Comparison of ENCODE assay signal across 8 mouse cellular contexts in the genomic region with DNA sequence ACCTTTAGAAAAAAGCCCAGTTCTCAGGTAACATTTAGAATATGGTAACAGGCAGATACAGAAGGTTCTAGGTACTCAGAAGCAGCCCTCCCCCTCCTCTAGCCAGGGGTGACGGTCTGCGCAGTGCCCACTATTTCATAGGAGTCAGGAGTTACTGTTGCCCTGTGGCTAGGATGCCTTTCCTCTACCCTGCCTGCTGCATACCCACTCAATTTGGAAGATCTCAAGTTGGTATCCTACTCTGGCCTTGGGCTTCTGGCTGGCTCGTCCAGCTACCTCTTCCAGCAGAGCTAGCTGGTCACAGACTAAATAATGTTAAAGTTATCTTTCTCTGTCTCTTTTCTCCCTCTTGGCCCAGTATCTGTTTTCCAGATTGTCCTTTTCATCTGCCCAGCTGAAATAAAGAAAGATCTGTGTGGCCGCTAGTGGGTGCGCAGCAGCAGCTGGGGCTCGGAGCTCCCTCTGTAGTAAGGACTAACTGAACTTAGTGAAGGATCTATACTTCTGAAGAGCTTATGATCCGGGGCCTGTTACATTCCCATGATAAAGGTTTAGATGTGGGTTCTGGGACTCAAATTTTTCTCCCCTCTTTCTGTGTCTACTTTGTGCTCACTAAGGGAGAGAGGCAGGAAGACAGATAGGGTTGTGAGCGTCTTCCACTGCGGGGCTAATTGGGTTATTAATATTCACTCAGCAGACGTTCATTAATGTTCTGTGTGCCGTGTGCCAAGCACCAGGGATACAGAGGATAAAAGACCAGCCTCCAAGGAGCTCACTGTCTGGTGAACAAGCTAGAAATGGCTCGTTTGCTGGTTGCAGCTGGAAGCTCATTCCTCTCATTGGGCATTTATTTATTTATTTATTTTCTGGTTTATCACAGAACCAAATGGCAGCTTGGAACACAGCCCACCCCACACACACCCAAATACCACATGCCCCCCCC. TPM values are rescaled to one million over a fixed set of nuclear protein-coding genes. Genes with fewer than 3 reads are reported as not detected.
A peak's percentile ranks its signal among the peaks of the same experiment; 100 is the strongest.
DNase-seq lines count a peak whose midpoint lies in the region; ATAC-seq and TF ChIP-seq lines count a peak whose summit lies in the region.

No protein-coding gene starts in this region.

- peak; percentile 30 for DNase-seq in cerebellum, adult 9-11 months
- no peak for DNase-seq in cerebellum, postnatal 25 days
- DNase-seq in lung, postnatal 0 days (ENCODE audit: low spot score), result peak; percentile 60
- DNase-seq in lung, postnatal 25 days (ENCODE audit: low spot score), result no peak
- DNase-seq in thymus, postnatal 4 days, result no peak
- DNase-seq in yolk sac, embryonic 10.5 days (ENCODE audit: low spot score), result no peak

- H3K4me1 ChIP-seq in lung, postnatal 0 days (ENCODE audit: insufficient read depth, low read depth, low read length), result peaks cover 9% of the 10 kb centered on the region; the same call in 1 of the 2 replicates
- H3K4me1 ChIP-seq in hindbrain, embryonic 12.5 days, result peaks cover 43% of the 10 kb centered on the region
- H3K4me1 ChIP-seq in midbrain, embryonic 15.5 days, result peaks cover 54% of the 10 kb centered on the region

- H3K4me2 ChIP-seq in lung, postnatal 0 days (replicated peaks; ENCODE audit: low read depth, low read length), result peak overlapping the region; percentile 63
- peak overlapping the region; percentile 93 for H3K4me2 ChIP-seq in hindbrain, embryonic 12.5 days (replicated peaks)
- peak overlapping the region; percentile 79 for H3K4me2 ChIP-seq in midbrain, embryonic 15.5 days

- peak overlapping the region; percentile 30; the same call in 1 of the 2 replicates for H3K9ac ChIP-seq in lung, postnatal 0 days (replicated peaks; ENCODE audit: low read depth)
- H3K9ac ChIP-seq in hindbrain, embryonic 12.5 days, result peak overlapping the region; percentile 100
- H3K9ac ChIP-seq in midbrain, embryonic 15.5 days, result peak overlapping the region; percentile 77; the same call in 1 of the 2 replicates

- ATAC-seq in lung, postnatal 0 days, result no peak
- no peak for ATAC-seq in hindbrain, embryonic 12.5 days (ENCODE audit: low FRiP score)
- no peak for ATAC-seq in midbrain, embryonic 15.5 days (replicated peaks)

- TF ChIP-seq EP300 in lung, postnatal 0 days (IDR thresholded peaks at IDR 0.05), result no peak

- peak overlapping the region; percentile 99 for H3K27ac ChIP-seq in lung, postnatal 0 days (ENCODE audit: low read length)
- H3K27ac ChIP-seq in hindbrain, embryonic 12.5 days, result peak overlapping the region; percentile 99
- H3K27ac ChIP-seq in midbrain, embryonic 15.5 days, result peak overlapping the region; percentile 98

- peak; percentile 47 for TF ChIP-seq CTCF in lung, postnatal 0 days (IDR thresholded peaks at IDR 0.05)

- 23% methylated on average over 12 of the region's 12 CpGs for WGBS in lung, postnatal 0 days
- WGBS in hindbrain, embryonic 12.5 days, result 38% methylated on average over 12 of the region's 12 CpGs
- WGBS in midbrain, embryonic 15.5 days, result 13% methylated on average over 12 of the region's 12 CpGs

- H3K9me3 ChIP-seq in lung, postnatal 0 days (ENCODE audit: low read length), result no peaks in the 10 kb centered on the region
- no peaks in the 10 kb centered on the region for H3K9me3 ChIP-seq in hindbrain, embryonic 12.5 days (replicated peaks)
- H3K9me3 ChIP-seq in midbrain, embryonic 15.5 days, result no peaks in the 10 kb centered on the region

- peaks cover 7% of the 10 kb centered on the region; the same call in 1 of the 2 replicates for H3K36me3 ChIP-seq in lung, postnatal 0 days (ENCODE audit: insufficient read depth, low read length)
- H3K36me3 ChIP-seq in hindbrain, embryonic 12.5 days, result peaks cover 27% of the 10 kb centered on the region
- H3K36me3 ChIP-seq in midbrain, embryonic 15.5 days (replicated peaks), result no peaks in the 10 kb centered on the region; the same call in 1 of the 2 replicates

- H3K27me3 ChIP-seq in lung, postnatal 0 days (replicated peaks; ENCODE audit: insufficient read depth, low read length), result no peaks in the 10 kb centered on the region
- no peaks in the 10 kb centered on the region for H3K27me3 ChIP-seq in hindbrain, embryonic 12.5 days
- H3K27me3 ChIP-seq in midbrain, embryonic 15.5 days (replicated peaks), result no peaks in the 10 kb centered on the region

- H3K4me3 ChIP-seq in lung, postnatal 0 days (ENCODE audit: low read depth, low read length), result peak overlapping the region; percentile 91
- peak overlapping the region; percentile 96 for H3K4me3 ChIP-seq in hindbrain, embryonic 12.5 days
- peak overlapping the region; percentile 88 for H3K4me3 ChIP-seq in midbrain, embryonic 15.5 days

RNA-seq across cellular contexts. Expression of a gene that starts 2.5 kb away (rescaled TPM):
- polyA plus RNA-seq in lung, postnatal 0 days (2015; fragmentation: Nextera tagmentation; extraction: Ambion mirVana), result 264 and 334 TPM in 2 replicates
- polyA plus RNA-seq in hindbrain, embryonic 12.5 days (2016; fragmentation: Nextera tagmentation; extraction: Ambion mirVana), result 704 and 727 TPM in 2 replicates
- polyA plus RNA-seq in midbrain, embryonic 15.5 days (2015; fragmentation: Nextera tagmentation; extraction: Ambion mirVana), result 436 and 451 TPM in 2 replicates

Comparison
In these comparisons a context has a peak if more than half of its experiments do, and no peak if none do; other contexts are left out.
1. DNase-seq: peak in cerebellum, adult 9-11 months (single experiment) and lung, postnatal 0 days (single experiment); none in cerebellum, postnatal 25 days (0 of 2), lung, postnatal 25 days (single experiment), thymus, postnatal 4 days (single experiment) and yolk sac, embryonic 10.5 days (single experiment).
2. H3K9ac ChIP-seq: peak in every context shown above with its lines; median percentile 100 in hindbrain, embryonic 12.5 days; 77 in midbrain, embryonic 15.5 days; 30 in lung, postnatal 0 days.
3. Peak in every context shown above with its lines, with median percentiles within 50 percentile points of each other: H3K27ac ChIP-seq, H3K4me2 ChIP-seq and H3K4me3 ChIP-seq.